15 mouse cellular contexts compared by ENCODE assay signal in genomic region chr5:74281480-74281879, GRCm38 (mm10).
DNase-seq lines count a peak whose midpoint lies in the region; ATAC-seq and TF ChIP-seq lines count a peak whose summit lies in the region.
"Had no signal": no experiment of that assay in that cellular context is flagged by ENCODE, and none has a peak within 500 bp of the region (broad histone marks: within the 10 kb centered on the region; RNA-seq: fewer than 3 reads in every experiment).

No protein-coding gene starts in this region.

- H3K27ac ChIP-seq in heart, postnatal 0 days (ENCODE audit: low read depth): 0 out of 2 replicates have a peak overlapping the region, but pooled peaks have one; percentile 16
- H3K27ac ChIP-seq: forebrain, embryonic 15.5 days; hindbrain, embryonic 14.5 days; layer of hippocampus, adult 2 months; midbrain, embryonic 13.5 days had no signal

- H3K36me3 ChIP-seq in heart, postnatal 0 days (replicated peaks; ENCODE audit: control insufficient read depth, insufficient read depth, low read length): no peaks in the 10 kb centered on the region
- H3K36me3 ChIP-seq: forebrain, embryonic 15.5 days; midbrain, embryonic 13.5 days had no signal

- no peak; the same call in 1 of the 2 replicates for ATAC-seq in heart, postnatal 0 days (ENCODE audit: insufficient read depth, low read depth)
- ATAC-seq: forebrain, embryonic 15.5 days; midbrain, embryonic 13.5 days had no signal

- peak; percentile 20 to 40 for DNase-seq in adrenal gland, postnatal 36 days
- no peak for DNase-seq in adrenal gland, adult 8-10 months
- no peak for DNase-seq in heart, postnatal 0 days (ENCODE audit: low spot score)
- DNase-seq in heart, adult 9 months (ENCODE audit: low spot score in 2 of 2): no peak
- peak; percentile 81 for DNase-seq in NIH3T3 (ENCODE audit: low read depth)
- DNase-seq in kidney, postnatal 36 days: peak; percentile 86 to 87
- DNase-seq in B cell, adult 2 months: no peak
- no peak for DNase-seq in thymus, postnatal 25 days
- DNase-seq: cerebellum, adult 11-12 months; spleen, adult 18-20 months had no signal

- no peak for TF ChIP-seq EP300 in heart, postnatal 0 days (IDR thresholded peaks at IDR 0.05; ENCODE audit: low read depth)

- H3K27me3 ChIP-seq in heart, postnatal 0 days (ENCODE audit: control insufficient read depth, insufficient read depth, low read length): no peaks in the 10 kb centered on the region
- H3K27me3 ChIP-seq: forebrain, embryonic 15.5 days had no signal

- H3K4me1 ChIP-seq in heart, postnatal 0 days (ENCODE audit: control insufficient read depth, insufficient read depth): peaks cover 23% of the 10 kb centered on the region

- no peak for TF ChIP-seq CTCF in heart, postnatal 0 days (IDR thresholded peaks at IDR 0.05; ENCODE audit: low read depth)

- WGBS in heart, postnatal 0 days: 35% methylated on average over 8 of the region's 8 CpGs

- H3K4me3 ChIP-seq in heart, postnatal 0 days (ENCODE audit: low read depth, low read length): no peak overlapping the region
- H3K4me3 ChIP-seq: forebrain, embryonic 15.5 days; layer of hippocampus, adult 2 months; midbrain, embryonic 13.5 days had no signal

- no peak overlapping the region for H3K9ac ChIP-seq in heart, postnatal 0 days (replicated peaks; ENCODE audit: low read depth, low read length)
- H3K9ac ChIP-seq: forebrain, embryonic 15.5 days; hindbrain, embryonic 14.5 days; midbrain, embryonic 13.5 days had no signal

- H3K4me2 ChIP-seq in heart, postnatal 0 days (ENCODE audit: low read depth, low read length): no peak overlapping the region
- H3K4me2 ChIP-seq: forebrain, embryonic 15.5 days; hindbrain, embryonic 14.5 days; midbrain, embryonic 13.5 days had no signal

- no peaks in the 10 kb centered on the region for H3K9me3 ChIP-seq in heart, postnatal 0 days (replicated peaks; ENCODE audit: control insufficient read depth, low read length)
- H3K9me3 ChIP-seq: forebrain, embryonic 15.5 days; G1E; midbrain, embryonic 13.5 days had no signal

Comparison
In these comparisons a context has a peak if more than half of its experiments do, and no peak if none do; other contexts are left out.
1. DNase-seq: peak in adrenal gland, postnatal 36 days (2 of 2), NIH3T3 (single experiment) and kidney, postnatal 36 days (2 of 2); none in adrenal gland, adult 8-10 months (single experiment), heart, postnatal 0 days (single experiment), heart, adult 9 months (0 of 2), B cell, adult 2 months (0 of 2) and thymus, postnatal 25 days (single experiment).